ENCODE assay signal across 8 mouse cellular contexts in the genomic region with DNA sequence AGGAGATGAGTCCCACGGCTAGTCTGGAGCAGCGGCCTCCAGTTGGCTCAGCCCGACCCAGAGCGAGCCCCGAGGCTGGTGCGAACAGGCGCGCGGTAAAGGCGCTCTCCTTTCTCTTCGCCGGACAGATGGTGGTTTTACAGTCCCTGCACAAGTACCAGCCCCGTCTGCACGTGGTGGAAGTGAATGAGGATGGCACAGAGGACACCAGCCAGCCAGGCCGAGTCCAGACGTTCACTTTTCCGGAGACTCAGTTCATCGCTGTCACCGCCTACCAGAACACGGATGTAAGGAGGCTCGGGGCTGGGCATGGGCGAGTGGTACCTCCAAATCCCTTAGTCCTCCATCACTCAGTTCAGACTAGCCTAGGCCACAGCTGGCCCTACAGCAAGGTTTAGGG. TPM values are rescaled to one million over a fixed set of nuclear protein-coding genes. Genes with fewer than 3 reads are reported as not detected.
DNase-seq lines count a peak whose midpoint lies in the region; ATAC-seq and TF ChIP-seq lines count a peak whose summit lies in the region.

No protein-coding gene starts in this region.

- peak; percentile 26 to 48 for DNase-seq in cerebellum, adult 2 months
- no peak for DNase-seq in cerebellum, adult 9-10 months
- DNase-seq in lung, postnatal 0 days (ENCODE audit: low spot score) = no peak
- no peak for DNase-seq in lung, postnatal 10 days
- DNase-seq in forebrain, embryonic 11.5 days (ENCODE audit: low spot score) = peak; percentile 76
- DNase-seq in left cerebral cortex, postnatal 36 days (ENCODE audit: low spot score in 2 of 2) = peak; percentile 49 to 59

- H3K27ac ChIP-seq in cerebellum, adult 2 months (ENCODE audit: insufficient read depth, low read length) = no peak overlapping the region
- H3K27ac ChIP-seq in lung, postnatal 0 days (ENCODE audit: low read length) = no peak overlapping the region
- H3K27ac ChIP-seq in forebrain, embryonic 11.5 days (ENCODE audit: low read depth, low read length) = peak overlapping the region; percentile 78
- no peak overlapping the region for H3K27ac ChIP-seq in neural tube, embryonic 14.5 days (ENCODE audit: low read depth, low read length)

- H3K36me3 ChIP-seq in lung, postnatal 0 days (ENCODE audit: insufficient read depth, low read length) = no peaks in the 10 kb centered on the region
- H3K36me3 ChIP-seq in forebrain, embryonic 11.5 days (ENCODE audit: control insufficient read depth, insufficient read depth, low read length) = no peaks in the 10 kb centered on the region
- H3K36me3 ChIP-seq in neural tube, embryonic 14.5 days (ENCODE audit: control insufficient read depth, insufficient read depth, low read length) = no peaks in the 10 kb centered on the region

- intact Hi-C loops in left cerebral cortex, postnatal 36 days (cut with DNase I) = no loop called here

- H3K27me3 ChIP-seq in cerebellum, adult 2 months (ENCODE audit: control insufficient read depth, insufficient read depth, low read length) = peaks cover 11% of the 10 kb centered on the region; the same call in 1 of the 2 replicates
- H3K27me3 ChIP-seq in lung, postnatal 0 days (replicated peaks; ENCODE audit: insufficient read depth, low read length) = peaks cover 75% of the 10 kb centered on the region
- peaks cover 61% of the 10 kb centered on the region for H3K27me3 ChIP-seq in forebrain, embryonic 11.5 days (ENCODE audit: control insufficient read depth, insufficient read depth, low read length)
- peaks cover 51% of the 10 kb centered on the region for H3K27me3 ChIP-seq in neural tube, embryonic 14.5 days (ENCODE audit: control insufficient read depth, insufficient read depth, low read length)

- ATAC-seq in lung, postnatal 0 days = no peak
- ATAC-seq in forebrain, embryonic 11.5 days (replicated peaks; ENCODE audit: low FRiP score) = peak; percentile 42
- ATAC-seq in neural tube, embryonic 14.5 days (ENCODE audit: low read depth) = peak; percentile 31; the same call in 1 of the 2 replicates
- ATAC-seq in granulocyte monocyte progenitor cell, adult 5-6 weeks (replicated peaks; ENCODE audit: poor library complexity, severe bottlenecking) = no peak; the same call in 1 of the 2 replicates

- 21% methylated on average over 22 of the region's 22 CpGs for WGBS in cerebellum, adult 2 months
- WGBS in lung, postnatal 0 days = 1% methylated on average over 22 of the region's 22 CpGs
- under 1% methylated on average over 22 of the region's 22 CpGs for WGBS in forebrain, embryonic 11.5 days
- 1% methylated on average over 22 of the region's 22 CpGs for WGBS in neural tube, embryonic 14.5 days

- no peak for TF ChIP-seq EP300 in lung, postnatal 0 days (IDR thresholded peaks at IDR 0.05)

- no peak overlapping the region for H3K4me3 ChIP-seq in cerebellum, adult 2 months (replicated peaks; ENCODE audit: insufficient read depth, low read depth, low read length)
- 0 out of 2 replicates have a peak overlapping the region, but pooled peaks have one; percentile 2 for H3K4me3 ChIP-seq in lung, postnatal 0 days (ENCODE audit: low read depth, low read length)
- peak overlapping the region; percentile 30 for H3K4me3 ChIP-seq in forebrain, embryonic 11.5 days (ENCODE audit: low read depth, low read length)
- no peak overlapping the region for H3K4me3 ChIP-seq in neural tube, embryonic 14.5 days (ENCODE audit: low read depth, low read length)

- TF ChIP-seq CTCF in cerebellum, adult 2 months (IDR thresholded peaks at IDR 0.05; ENCODE audit: borderline replicate concordance, insufficient read depth, low read depth, low read length) = no peak
- no peak for TF ChIP-seq CTCF in lung, postnatal 0 days (IDR thresholded peaks at IDR 0.05)

- H3K9ac ChIP-seq in lung, postnatal 0 days (replicated peaks; ENCODE audit: low read depth) = no peak overlapping the region
- peak overlapping the region; percentile 45 for H3K9ac ChIP-seq in forebrain, embryonic 11.5 days (ENCODE audit: low read length)
- no peak overlapping the region for H3K9ac ChIP-seq in neural tube, embryonic 14.5 days (replicated peaks; ENCODE audit: low read depth, low read length)

- no peak for TF ChIP-seq POLR2A in cerebellum, adult 2 months (IDR thresholded peaks at IDR 0.05; ENCODE audit: borderline replicate concordance, insufficient read depth, low read length)

- H3K9me3 ChIP-seq in lung, postnatal 0 days (ENCODE audit: low read length) = no peaks in the 10 kb centered on the region
- no peaks in the 10 kb centered on the region for H3K9me3 ChIP-seq in forebrain, embryonic 11.5 days (ENCODE audit: control insufficient read depth, low read length)
- H3K9me3 ChIP-seq in neural tube, embryonic 14.5 days (ENCODE audit: control insufficient read depth, low read length) = no peaks in the 10 kb centered on the region

- 0 out of 2 replicates have a peak overlapping the region, but pooled peaks have one; percentile 19 for H3K4me2 ChIP-seq in lung, postnatal 0 days (replicated peaks; ENCODE audit: low read depth, low read length)
- H3K4me2 ChIP-seq in forebrain, embryonic 11.5 days (ENCODE audit: low read depth, low read length, severe bottlenecking) = peak overlapping the region; percentile 31
- H3K4me2 ChIP-seq in neural tube, embryonic 14.5 days (ENCODE audit: low read depth, low read length) = no peak overlapping the region

- peaks cover 5% of the 10 kb centered on the region for H3K4me1 ChIP-seq in cerebellum, adult 2 months (ENCODE audit: control insufficient read depth, insufficient read depth, low read length)
- peaks cover 11% of the 10 kb centered on the region for H3K4me1 ChIP-seq in lung, postnatal 0 days (ENCODE audit: insufficient read depth, low read depth, low read length)
- H3K4me1 ChIP-seq in forebrain, embryonic 11.5 days (replicated peaks; ENCODE audit: control insufficient read depth, insufficient read depth, low read length) = peaks cover 9% of the 10 kb centered on the region
- H3K4me1 ChIP-seq in neural tube, embryonic 14.5 days (ENCODE audit: control insufficient read depth, insufficient read depth, low read length) = peaks cover 9% of the 10 kb centered on the region

RNA-seq across cellular contexts. Expression of a gene that starts 4.4 kb away (rescaled TPM):
- 0.39 and 0.57 TPM in 2 replicates for polyA plus RNA-seq in cerebellum, adult 2 months (2012; rRNA removed)
- polyA plus RNA-seq in lung, postnatal 0 days (2015; fragmentation: Nextera tagmentation; extraction: Ambion mirVana) = 0.02 TPM in 1 of 2 replicates, not detected in the other
- polyA plus RNA-seq in forebrain, embryonic 11.5 days (2014; fragmentation: Nextera tagmentation; extraction: Ambion mirVana) = 39.9 and 43.8 TPM in 2 replicates
- total RNA-seq in left cerebral cortex, postnatal 36 days (2021) = 100 to 1,000 TPM; 121 to 153 TPM
- 0.16 and 0.19 TPM in 2 replicates for polyA plus RNA-seq in neural tube, embryonic 14.5 days (2014; fragmentation: Nextera tagmentation; extraction: Ambion mirVana)
- total RNA-seq in granulocyte monocyte progenitor cell, adult 5-6 weeks (2014; fragmentation: Nextera tagmentation) = 0.49 TPM in 1 of 2 replicates, not detected in the other
- not detected in 2 replicates for total RNA-seq in granulocyte monocyte progenitor cell, adult 5-6 weeks (2017)

Comparison
In these comparisons a context has a peak if more than half of its experiments do, and no peak if none do; other contexts are left out.
1. DNase-seq: peak in cerebellum, adult 2 months (2 of 2), forebrain, embryonic 11.5 days (single experiment) and left cerebral cortex, postnatal 36 days (2 of 2); none in cerebellum, adult 9-10 months (single experiment), lung, postnatal 0 days (single experiment) and lung, postnatal 10 days (single experiment).
2. H3K4me3 ChIP-seq: peak in lung, postnatal 0 days (single experiment) and forebrain, embryonic 11.5 days (single experiment); none in cerebellum, adult 2 months (single experiment) and neural tube, embryonic 14.5 days (single experiment).
3. ATAC-seq: peak in forebrain, embryonic 11.5 days (single experiment) and neural tube, embryonic 14.5 days (single experiment); none in lung, postnatal 0 days (single experiment) and granulocyte monocyte progenitor cell, adult 5-6 weeks (single experiment).
4. RNA of a gene that starts 4.4 kb away (polyA plus RNA-seq): 39.9 to 43.8 TPM in forebrain, embryonic 11.5 days; 0.39 to 0.57 TPM in cerebellum, adult 2 months, 0.16 to 0.19 TPM in neural tube, embryonic 14.5 days and 0.02 TPM in lung, postnatal 0 days; every median in the first group is over 10 times any median in the second.